Mouse (Mus musculus): ENCODE data around the gene Rbpjl.

The Rbpjl gene

DNA sequence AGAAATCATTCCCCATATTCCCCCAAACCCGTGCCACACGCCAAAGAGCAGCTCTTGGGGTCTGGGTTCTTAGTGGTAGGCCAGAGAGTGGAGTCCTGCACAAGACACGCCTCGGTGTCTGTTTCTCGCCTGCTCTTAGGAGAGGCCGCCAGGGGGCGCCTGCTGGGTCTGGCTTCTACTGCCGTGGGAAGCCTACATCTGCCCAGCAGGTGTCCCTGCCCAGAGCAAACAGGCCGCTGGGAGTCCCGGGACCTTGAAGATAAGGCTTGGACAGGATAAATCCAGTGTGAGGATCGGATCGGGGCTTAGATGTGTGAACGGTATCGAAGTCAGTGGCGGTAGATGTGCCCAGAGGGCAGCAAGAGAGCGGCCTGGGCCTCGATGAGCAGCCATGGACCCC lies at the start of gene Rbpjl:
Gene Rbpjl, plus strand, starts transcription at position 236 of the 400 bp plus-strand sequence.
- Histone ChIP-seq H3K36me3 (ENCODE audit: insufficient read depth, low read length) (no peaks in the 10 kb centered on the region), H3K4me3 (replicated peaks; ENCODE audit: low read length) (no peak within 1 kb of the TSS), H3K9me3 (ENCODE audit: low read length) (no peaks in the 10 kb centered on the region), H3K4me1 (replicated peaks; ENCODE audit: low read depth, low read length) (peaks cover 35% of the 10 kb centered on the region), H3K27me3 (ENCODE audit: insufficient read depth, low read length) (peaks cover 94% of the 10 kb centered on the region)
- no peak for TF ChIP-seq NANOG (IDR thresholded peaks at IDR 0.05; ENCODE audit: borderline replicate concordance, low read length)
- peak; percentile 84 for TF ChIP-seq CTCF (conservative IDR thresholded peaks at IDR 0.05; ENCODE audit: low read length)

DNA sequence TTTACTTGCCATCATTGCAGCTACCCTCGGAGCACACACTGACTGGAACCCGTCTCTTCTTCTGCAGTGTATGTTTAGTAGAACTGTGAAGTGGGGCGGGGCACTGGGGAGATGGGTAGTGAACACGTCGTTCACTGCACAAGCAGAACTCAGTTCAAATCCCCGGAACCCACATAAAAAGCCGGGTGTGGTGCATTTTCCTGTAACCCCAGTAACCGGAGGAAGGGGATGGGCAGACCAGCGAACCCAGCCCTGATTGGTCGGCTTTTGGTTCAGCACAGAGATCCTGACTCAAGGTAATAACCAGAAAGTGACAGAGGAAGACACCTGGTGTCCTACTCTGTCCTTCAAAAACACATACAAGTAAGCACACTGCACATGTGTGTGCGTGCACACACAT lies 49.6 kb upstream of the Rbpjl start:
- peaks cover 6% of the 10 kb centered on the region; the same call in 1 of the 2 replicates for H3K27me3 ChIP-seq (ENCODE audit: insufficient read depth, low read length)
- no peaks in the 10 kb centered on the region for H3K36me3 ChIP-seq (ENCODE audit: insufficient read depth, low read length)
- TF ChIP-seq CTCF (conservative IDR thresholded peaks at IDR 0.05; ENCODE audit: low read length) = no peak
- TF ChIP-seq NANOG (IDR thresholded peaks at IDR 0.05; ENCODE audit: borderline replicate concordance, low read length) = no peak
- TF ChIP-seq POU5F1 (IDR thresholded peaks at IDR 0.05; ENCODE audit: borderline replicate concordance, low read length) = no peak
- 0 out of 2 replicates have a peak, but pooled peaks cover 2% of the 10 kb centered on the region for H3K9me3 ChIP-seq (ENCODE audit: low read length)
- H3K4me3 ChIP-seq (replicated peaks; ENCODE audit: low read length) = no peak overlapping the region
- 0 out of 2 replicates have a peak, but pooled peaks cover 5% of the 10 kb centered on the region for H3K4me1 ChIP-seq (replicated peaks; ENCODE audit: low read depth, low read length)

DNA sequence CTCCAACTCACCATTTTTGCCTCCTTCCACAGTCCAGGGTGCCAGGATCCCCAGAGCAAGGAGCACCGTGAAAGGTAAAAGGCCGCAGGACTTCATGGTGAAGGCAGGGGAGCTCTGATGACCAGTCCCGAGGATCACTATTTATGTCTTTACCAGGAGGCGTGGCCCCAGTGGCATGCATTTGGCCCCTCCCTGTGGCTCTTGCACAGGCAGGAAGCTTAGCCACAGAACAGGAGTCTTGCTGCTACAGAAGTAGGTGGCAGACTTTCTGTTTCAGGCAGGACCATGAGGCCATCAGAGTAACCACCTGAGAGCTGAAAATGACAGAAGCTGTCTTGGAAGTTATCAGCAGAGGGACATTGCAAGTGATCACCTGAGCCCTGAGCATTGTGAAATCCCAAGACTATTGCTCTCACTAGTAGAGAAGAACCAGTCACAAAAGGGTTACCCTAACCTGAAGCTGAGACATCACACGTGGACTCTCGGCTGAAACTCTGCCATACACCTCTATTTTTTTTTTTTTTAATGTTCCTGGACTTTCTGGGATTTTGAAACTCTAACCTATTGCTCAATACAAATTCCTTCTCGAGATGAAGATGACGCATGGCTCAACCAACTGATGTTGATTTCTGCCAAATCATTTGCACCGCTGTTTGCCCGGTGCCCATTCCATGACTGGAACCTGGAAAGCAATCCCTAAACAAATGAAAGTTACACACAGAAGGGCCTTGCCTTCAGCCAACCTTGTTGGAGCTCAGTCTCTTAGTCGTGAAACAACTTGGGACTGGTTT lies 46.6 kb upstream of the Rbpjl start:
- H3K27me3 ChIP-seq (ENCODE audit: insufficient read depth, low read length) = peaks cover 6% of the 10 kb centered on the region; the same call in 1 of the 2 replicates
- no peak for TF ChIP-seq POU5F1 (IDR thresholded peaks at IDR 0.05; ENCODE audit: borderline replicate concordance, low read length)
- no peak for TF ChIP-seq CTCF (conservative IDR thresholded peaks at IDR 0.05; ENCODE audit: low read length)
- no peak for TF ChIP-seq NANOG (IDR thresholded peaks at IDR 0.05; ENCODE audit: borderline replicate concordance, low read length)
- H3K9me3 ChIP-seq (ENCODE audit: low read length) = peaks cover 25% of the 10 kb centered on the region
- 0 out of 2 replicates have a peak, but pooled peaks cover 5% of the 10 kb centered on the region for H3K4me1 ChIP-seq (replicated peaks; ENCODE audit: low read depth, low read length)
- no peaks in the 10 kb centered on the region for H3K36me3 ChIP-seq (ENCODE audit: insufficient read depth, low read length)
- no peak overlapping the region for H3K4me3 ChIP-seq (replicated peaks; ENCODE audit: low read length)

DNA sequence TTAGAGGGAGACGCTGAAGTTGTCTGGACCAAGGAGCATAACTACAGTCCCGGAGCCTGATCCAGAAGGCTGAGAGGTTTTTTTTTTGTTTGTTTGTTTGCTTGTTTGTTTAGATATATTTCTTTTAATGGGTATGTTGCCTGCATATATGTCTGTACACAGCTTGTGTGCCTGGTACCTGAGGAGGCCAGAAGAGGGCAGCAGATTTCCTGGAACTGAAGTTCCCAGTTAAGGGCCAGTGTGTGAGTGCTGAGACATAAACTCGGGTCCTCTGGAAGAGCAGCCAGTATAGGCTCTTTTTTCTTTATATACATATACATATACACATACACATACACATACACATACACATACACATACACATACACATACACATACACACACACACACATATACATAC lies 44.6 kb upstream of the Rbpjl start:
- peaks cover 39% of the 10 kb centered on the region for H3K9me3 ChIP-seq (ENCODE audit: low read length)
- peaks cover 6% of the 10 kb centered on the region for H3K27me3 ChIP-seq (ENCODE audit: insufficient read depth, low read length)
- TF ChIP-seq POU5F1 (IDR thresholded peaks at IDR 0.05; ENCODE audit: borderline replicate concordance, low read length) (no peak), CTCF (conservative IDR thresholded peaks at IDR 0.05; ENCODE audit: low read length) (peak; percentile 8; the same call in 1 of the 2 replicates)
- no peaks in the 10 kb centered on the region for H3K36me3 ChIP-seq (ENCODE audit: insufficient read depth, low read length)
- H3K4me1 ChIP-seq (replicated peaks; ENCODE audit: low read depth, low read length) = 0 out of 2 replicates have a peak, but pooled peaks cover 5% of the 10 kb centered on the region
- no peak overlapping the region for H3K4me3 ChIP-seq (replicated peaks; ENCODE audit: low read length)

DNA sequence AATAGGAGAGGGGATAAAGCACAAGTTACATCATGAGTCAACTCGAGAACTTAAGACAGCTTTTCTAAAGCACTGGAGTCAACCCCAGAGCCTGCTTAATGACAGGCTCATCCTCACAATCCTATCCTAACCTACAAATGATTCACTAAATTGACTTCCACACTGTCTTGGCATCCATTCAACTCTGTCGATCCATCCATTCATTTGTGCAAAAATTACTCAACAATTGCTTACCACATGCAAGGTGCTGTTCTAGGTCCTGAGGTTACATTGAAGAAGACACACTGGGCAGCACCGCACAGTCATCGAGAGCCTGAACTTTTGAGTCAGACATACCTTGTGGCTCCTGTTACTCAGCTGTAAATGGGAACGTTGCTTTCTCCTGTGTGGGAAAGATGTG lies 43.9 kb upstream of the Rbpjl start:
- Histone ChIP-seq H3K9me3 (ENCODE audit: low read length) (peaks cover 46% of the 10 kb centered on the region), H3K27me3 (ENCODE audit: insufficient read depth, low read length) (peaks cover 6% of the 10 kb centered on the region), H3K4me1 (replicated peaks; ENCODE audit: low read depth, low read length) (no peaks in the 10 kb centered on the region), H3K4me3 (replicated peaks; ENCODE audit: low read length) (no peak overlapping the region), H3K36me3 (ENCODE audit: insufficient read depth, low read length) (no peaks in the 10 kb centered on the region)
- no peak for TF ChIP-seq CTCF (conservative IDR thresholded peaks at IDR 0.05; ENCODE audit: low read length)
- TF ChIP-seq POU5F1 (IDR thresholded peaks at IDR 0.05; ENCODE audit: borderline replicate concordance, low read length) = no peak
- no peak for TF ChIP-seq NANOG (IDR thresholded peaks at IDR 0.05; ENCODE audit: borderline replicate concordance, low read length)

DNA sequence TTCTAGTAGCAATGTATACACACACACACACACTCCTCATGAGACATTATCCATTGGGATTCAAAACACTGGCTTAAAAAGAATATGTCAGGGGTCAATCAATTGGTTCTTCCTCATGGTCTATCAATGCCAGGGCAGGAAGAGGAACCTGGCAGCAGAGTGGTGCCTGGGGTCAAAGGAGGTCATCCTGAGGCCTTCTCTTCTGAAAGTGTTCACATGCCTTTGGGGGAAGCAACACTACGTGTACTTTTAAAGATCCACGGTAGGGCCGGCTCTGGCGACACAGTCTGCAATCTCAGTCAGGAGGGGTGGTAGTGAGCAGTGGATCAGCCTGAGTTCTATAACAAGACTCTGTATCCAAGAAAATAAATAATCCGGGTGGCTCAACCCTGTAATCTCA lies 43.3 kb upstream of the Rbpjl start:
- H3K36me3 ChIP-seq (ENCODE audit: insufficient read depth, low read length) = no peaks in the 10 kb centered on the region
- H3K4me3 ChIP-seq (replicated peaks; ENCODE audit: low read length) = no peak overlapping the region
- H3K4me1 ChIP-seq (replicated peaks; ENCODE audit: low read depth, low read length) = no peaks in the 10 kb centered on the region
- TF ChIP-seq CTCF (conservative IDR thresholded peaks at IDR 0.05; ENCODE audit: low read length) (no peak), POU5F1 (IDR thresholded peaks at IDR 0.05; ENCODE audit: borderline replicate concordance, low read length) (no peak), NANOG (IDR thresholded peaks at IDR 0.05; ENCODE audit: borderline replicate concordance, low read length) (no peak)
- H3K27me3 ChIP-seq (ENCODE audit: insufficient read depth, low read length) = peaks cover 6% of the 10 kb centered on the region
- peaks cover 48% of the 10 kb centered on the region for H3K9me3 ChIP-seq (ENCODE audit: low read length)

DNA sequence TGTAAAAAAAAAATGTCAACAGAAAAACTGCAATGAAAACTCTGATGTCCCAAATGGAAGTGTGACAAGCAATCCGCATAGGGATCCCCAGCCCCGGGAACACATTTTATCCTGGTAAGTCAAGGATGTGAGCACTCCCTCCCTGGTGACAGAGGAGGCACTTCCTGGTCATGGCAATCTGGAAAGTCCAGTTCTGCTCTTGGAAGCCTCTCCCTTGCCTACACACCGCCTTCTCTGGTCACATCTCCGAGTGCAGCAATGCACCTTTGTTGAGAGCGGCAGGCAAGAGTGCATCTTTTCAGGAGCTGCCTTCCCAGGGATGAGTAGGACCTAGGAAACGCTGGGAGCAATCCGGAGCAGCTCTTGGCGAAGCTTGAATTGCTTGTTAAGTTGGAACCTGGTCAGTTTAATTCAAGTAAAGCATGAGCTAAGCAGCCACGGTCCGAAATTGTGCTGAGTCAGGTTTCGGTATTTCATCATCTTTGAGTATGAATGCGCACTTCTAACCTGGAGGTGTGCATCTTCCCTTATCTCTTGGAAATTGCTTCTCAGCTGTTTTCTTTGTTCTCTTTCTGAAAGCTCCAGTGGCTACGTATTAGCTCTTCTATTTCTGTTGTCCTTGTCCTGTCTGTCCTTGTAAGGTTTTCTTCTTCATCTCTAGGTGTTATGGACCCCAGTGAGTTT lies 41.8 kb upstream of the Rbpjl start:
- no peak for TF ChIP-seq CTCF (conservative IDR thresholded peaks at IDR 0.05; ENCODE audit: low read length)
- H3K36me3 ChIP-seq (ENCODE audit: insufficient read depth, low read length) = no peaks in the 10 kb centered on the region
- H3K27me3 ChIP-seq (ENCODE audit: insufficient read depth, low read length) = no peaks in the 10 kb centered on the region; the same call in 1 of the 2 replicates
- H3K4me1 ChIP-seq (replicated peaks; ENCODE audit: low read depth, low read length) = no peaks in the 10 kb centered on the region
- H3K9me3 ChIP-seq (ENCODE audit: low read length) = peaks cover 48% of the 10 kb centered on the region
- H3K4me3 ChIP-seq (replicated peaks; ENCODE audit: low read length) = no peak overlapping the region

DNA sequence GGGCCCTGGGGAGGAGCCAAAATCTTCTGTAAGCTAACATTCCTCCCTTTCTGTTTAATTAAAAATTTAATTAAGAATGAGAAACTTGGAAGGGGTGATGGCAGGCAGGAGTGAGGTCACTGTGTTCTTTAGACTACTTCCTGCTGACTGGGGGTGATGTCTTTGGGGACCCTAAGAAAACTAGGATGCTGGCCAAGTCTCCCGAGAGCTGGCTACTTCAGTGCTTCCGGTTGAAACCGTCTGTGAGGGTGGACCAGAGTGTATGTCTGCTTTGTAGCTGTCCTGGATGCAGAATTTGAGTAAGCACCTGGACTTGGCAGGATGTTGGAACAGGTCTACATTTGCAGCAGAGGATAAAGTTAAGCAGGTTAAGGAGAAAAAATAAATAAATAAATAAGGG lies 36.0 kb upstream of the Rbpjl start:
- no peaks in the 10 kb centered on the region; the same call in 1 of the 2 replicates for H3K27me3 ChIP-seq (ENCODE audit: insufficient read depth, low read length)
- H3K4me3 ChIP-seq (replicated peaks; ENCODE audit: low read length) = no peak overlapping the region
- H3K4me1 ChIP-seq (replicated peaks; ENCODE audit: low read depth, low read length) = peaks cover 10% of the 10 kb centered on the region
- no peak for TF ChIP-seq NANOG (IDR thresholded peaks at IDR 0.05; ENCODE audit: borderline replicate concordance, low read length)
- peaks cover 17% of the 10 kb centered on the region for H3K9me3 ChIP-seq (ENCODE audit: low read length)
- no peaks in the 10 kb centered on the region for H3K36me3 ChIP-seq (ENCODE audit: insufficient read depth, low read length)
